Mouse (Mus musculus) intestine, postnatal 0 days (tissue): ENCODE measurements around the gene Nedd9. TPM values are rescaled to one million over a fixed set of nuclear protein-coding genes. Genes with fewer than 3 reads are reported as not detected.

Source experiments
- ATAC-seq: fragments of 200-750 bp; cut with Nextera tagmentation; 2 replicates; pipeline ENCODE4 v1.8.0; 2017; ENCODE audit warnings: mild to moderate bottlenecking, moderate TSS enrichment, moderate library complexity
- H3K27ac ChIP-seq: fragments of 300-500 bp; sonication (generic); 2 replicates; pipeline ENCODE4 v1.5.1; 2014; ENCODE audit warnings: mild to moderate bottlenecking, low read depth, low read length, moderate library complexity
- H3K27me3 ChIP-seq: fragments of 300-500 bp; sonication (generic); replicated peaks from 2 replicates; pipeline ENCODE4 v1.6.1; 2014; ENCODE audit warnings: low read length, mixed read lengths; ENCODE audit not compliant: control insufficient read depth, insufficient read depth
- H3K36me3 ChIP-seq: fragments of 300-500 bp; sonication (generic); 2 replicates; pipeline ENCODE4 v1.6.1; 2014; ENCODE audit warnings: mild to moderate bottlenecking, moderate library complexity; ENCODE audit not compliant: control insufficient read depth, insufficient read depth
- H3K4me1 ChIP-seq: fragments of 300-500 bp; sonication (generic); replicated peaks from 2 replicates; pipeline ENCODE4 v1.6.1; 2014; ENCODE audit warnings: antibody characterized with exemption, low read length, mixed read lengths; ENCODE audit not compliant: control insufficient read depth, insufficient read depth
- H3K4me2 ChIP-seq: fragments of 300-500 bp; sonication (generic); replicated peaks from 2 replicates; pipeline ENCODE4 v1.6.1; 2014; ENCODE audit warnings: low read depth, mild to moderate bottlenecking, moderate library complexity
- H3K4me3 ChIP-seq: fragments of 300-500 bp; sonication (generic); 2 replicates; pipeline ENCODE4 v1.5.1; 2014; ENCODE audit warnings: low read depth, low read length
- H3K9ac ChIP-seq: fragments of 300-500 bp; sonication (generic); 2 replicates; pipeline ENCODE4 v1.6.1; 2014; ENCODE audit warnings: mild to moderate bottlenecking, low read depth, low read length
- H3K9me3 ChIP-seq: fragments of 300-500 bp; sonication (generic); 2 replicates; pipeline ENCODE4 v1.6.1; 2016; ENCODE audit warnings: mixed run types; ENCODE audit not compliant: control insufficient read depth
- CTCF ChIP-seq: sonication (generic); IDR thresholded peaks from 2 replicates; pipeline ENCODE4 v1.5.1; 2016; ENCODE audit warnings: low read depth, mild to moderate bottlenecking, control low read depth, antibody characterized with exemption, moderate library complexity
- WGBS: fragments of 180-500 bp; shearing (Covaris S2); extraction: QIAGEN DNeasy Blood & Tissue Kit; methylation state at CpG from one replicate; pipeline ENCODE4 v1.1.7; 2014; 5-methylcytosine and 5-hydroxymethylcytosine counted together
- polyA plus RNA-seq: library from polyadenylated mRNA; unstranded; fragments of >200 nt; fragmentation: Nextera tagmentation; extraction: Ambion mirVana; gene quantifications from 2 replicates; pipeline ENCODE4 v1.2.1, GENCODE M21; 2015

The Nedd9 gene
- polyA plus RNA-seq, 1 experiment from 2014 or later, result 17.6 TPM

DNA sequence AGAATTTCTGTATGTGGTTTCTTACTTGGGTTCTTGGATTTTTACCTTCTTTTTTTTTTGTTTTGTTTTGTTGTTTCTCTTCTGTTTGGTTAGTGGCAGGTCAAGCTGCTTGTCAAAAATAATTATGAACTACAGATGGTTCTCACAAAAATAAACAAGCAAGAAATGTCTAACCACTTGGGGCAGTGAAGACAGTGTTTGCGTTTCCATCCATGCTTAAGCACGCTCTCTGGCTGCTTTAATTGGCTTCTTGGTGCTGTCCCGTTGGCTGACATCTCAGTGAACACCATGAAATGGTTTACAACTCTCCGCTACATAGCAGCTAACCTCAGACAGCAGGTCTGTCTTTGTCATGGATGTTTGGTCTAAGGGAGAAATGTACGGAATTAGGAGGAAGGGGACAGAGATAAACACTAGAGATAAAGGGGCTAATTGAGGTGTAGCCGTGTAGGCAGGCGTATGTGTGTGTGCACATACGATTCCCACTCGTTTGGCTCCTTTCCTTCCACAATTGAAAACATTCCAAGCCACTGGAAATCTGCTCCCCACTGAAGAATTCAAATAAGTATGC is 2.6 kb upstream of the Nedd9 start:
- Histone ChIP-seq H3K4me1 (no peaks in the 10 kb centered on the region), H3K27me3 (no peaks in the 10 kb centered on the region), H3K27ac (no peak overlapping the region), H3K9me3 (no peaks in the 10 kb centered on the region), H3K9ac (no peak overlapping the region), H3K36me3 (no peaks in the 10 kb centered on the region), H3K4me3 (no peak overlapping the region), H3K4me2 (no peak overlapping the region)
- peak; percentile 46 for TF ChIP-seq CTCF
- no peak for ATAC-seq
- 45% methylated on average over 9 of the region's 9 CpGs for WGBS

DNA sequence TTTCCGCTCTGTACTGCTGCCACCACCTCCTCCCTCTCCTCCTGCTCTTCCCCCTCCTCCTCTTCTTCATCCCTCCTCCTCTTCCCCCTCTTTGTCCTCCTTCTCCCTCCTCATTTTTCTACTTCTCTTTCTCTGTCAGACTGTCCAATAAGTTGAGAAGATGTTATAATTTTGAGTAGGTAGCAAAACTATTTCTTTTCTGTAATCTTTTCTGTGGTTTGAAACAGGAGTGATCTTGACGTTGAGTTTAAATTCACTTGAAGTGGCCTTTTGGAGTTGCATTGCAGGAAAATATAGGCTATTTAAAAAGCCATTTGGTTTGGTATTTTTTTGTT is 214 bp upstream of the Nedd9 start:
- H3K4me3 ChIP-seq, result no peak overlapping the region
- no peak for ATAC-seq
- H3K27me3 ChIP-seq, result no peaks in the 10 kb centered on the region
- no peak for TF ChIP-seq CTCF
- no peaks in the 10 kb centered on the region for H3K4me1 ChIP-seq
- 71% methylated on average over 2 of the region's 2 CpGs for WGBS
- no peak overlapping the region for H3K27ac ChIP-seq
- H3K9ac ChIP-seq, result no peak overlapping the region
- no peaks in the 10 kb centered on the region for H3K36me3 ChIP-seq
- H3K9me3 ChIP-seq, result no peaks in the 10 kb centered on the region
- no peak overlapping the region for H3K4me2 ChIP-seq

GRCm38 (mm10) chr13:41483966-41484365 is 3.2 kb downstream of the Nedd9 start:
- no peaks in the 10 kb centered on the region for H3K4me1 ChIP-seq
- no peak overlapping the region for H3K9ac ChIP-seq
- no peak overlapping the region for H3K4me3 ChIP-seq
- no peak overlapping the region for H3K27ac ChIP-seq
- no peaks in the 10 kb centered on the region for H3K36me3 ChIP-seq
- ATAC-seq, result no peak
- H3K4me2 ChIP-seq, result no peak overlapping the region
- H3K9me3 ChIP-seq, result no peaks in the 10 kb centered on the region
- H3K27me3 ChIP-seq, result no peaks in the 10 kb centered on the region
- 90% methylated on average over 7 of the region's 7 CpGs for WGBS
- TF ChIP-seq CTCF, result no peak

DNA sequence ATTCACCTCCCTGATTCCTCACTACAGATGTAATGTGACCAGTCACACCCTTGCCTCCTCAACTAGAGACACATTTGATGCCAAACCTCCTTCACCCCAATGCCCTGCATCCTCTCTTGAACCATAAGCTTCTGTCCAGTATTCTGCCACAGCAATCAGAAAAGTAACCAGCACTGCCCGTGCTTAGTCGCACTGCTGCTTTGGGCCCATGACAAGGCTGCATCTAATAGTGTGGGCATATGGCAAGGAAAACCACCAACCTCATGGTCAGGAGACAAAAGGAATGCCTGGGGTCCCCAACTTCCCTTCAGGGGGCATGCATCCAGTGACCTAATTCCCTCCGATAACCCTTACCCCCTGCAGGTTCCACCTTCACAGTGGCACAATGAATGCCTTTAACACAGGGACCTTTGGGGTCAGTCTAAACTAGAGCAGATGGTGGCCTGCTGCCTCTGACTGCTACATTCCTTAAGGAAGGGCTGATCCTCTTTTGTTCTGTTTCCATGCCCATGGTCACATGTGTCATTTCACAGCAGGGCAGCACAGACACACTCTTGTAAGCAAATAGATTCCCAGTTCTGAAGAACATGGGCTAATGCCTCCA is 4.7 kb downstream of the Nedd9 start:
- no peak overlapping the region for H3K9ac ChIP-seq
- no peak for TF ChIP-seq CTCF
- no peak overlapping the region for H3K27ac ChIP-seq
- H3K36me3 ChIP-seq, result no peaks in the 10 kb centered on the region
- H3K27me3 ChIP-seq, result no peaks in the 10 kb centered on the region
- no peak overlapping the region for H3K4me3 ChIP-seq
- H3K4me2 ChIP-seq, result no peak overlapping the region
- ATAC-seq, result no peak
- H3K9me3 ChIP-seq, result no peaks in the 10 kb centered on the region
- WGBS, result 87% methylated on average over 3 of the region's 3 CpGs
- no peaks in the 10 kb centered on the region for H3K4me1 ChIP-seq

GRCm38 (mm10) chr13:41479737-41480435 is 7.3 kb downstream of the Nedd9 start:
- no peak for ATAC-seq
- WGBS, result 66% methylated on average over 15 of the region's 15 CpGs
- 0 out of 2 replicates have a peak, but pooled peaks have one; percentile 4 for TF ChIP-seq CTCF
- Histone ChIP-seq H3K9me3 (no peaks in the 10 kb centered on the region), H3K27ac (no peak overlapping the region), H3K4me2 (no peak overlapping the region), H3K4me1 (no peaks in the 10 kb centered on the region), H3K4me3 (no peak overlapping the region), H3K36me3 (no peaks in the 10 kb centered on the region), H3K27me3 (no peaks in the 10 kb centered on the region), H3K9ac (no peak overlapping the region)

- no peak for TF ChIP-seq CTCF
- no peaks in the 10 kb centered on the region for H3K36me3 ChIP-seq
- H3K4me3 ChIP-seq, result no peak overlapping the region
- 31% methylated on average over 4 of the region's 4 CpGs for WGBS
- H3K27me3 ChIP-seq, result no peaks in the 10 kb centered on the region
- no peak overlapping the region for H3K4me2 ChIP-seq
- H3K9me3 ChIP-seq, result no peaks in the 10 kb centered on the region
- H3K9ac ChIP-seq, result no peak overlapping the region
- H3K27ac ChIP-seq, result no peak overlapping the region
- ATAC-seq, result no peak
- no peaks in the 10 kb centered on the region for H3K4me1 ChIP-seq
Measured at GRCm38 (mm10) chr13:41476216-41476615, 10.9 kb downstream of the Nedd9 start.
